Mouse (Mus musculus): Measurements from ENCODE around the gene Zfp664. TPM values are rescaled to one million over a fixed set of nuclear protein-coding genes. Genes with fewer than 3 reads are reported as not detected.

The Zfp664 gene
- 118 and 125 TPM in 2 replicates for polyA plus RNA-seq (2016; fragmentation: Nextera tagmentation; extraction: Ambion mirVana)

DNA sequence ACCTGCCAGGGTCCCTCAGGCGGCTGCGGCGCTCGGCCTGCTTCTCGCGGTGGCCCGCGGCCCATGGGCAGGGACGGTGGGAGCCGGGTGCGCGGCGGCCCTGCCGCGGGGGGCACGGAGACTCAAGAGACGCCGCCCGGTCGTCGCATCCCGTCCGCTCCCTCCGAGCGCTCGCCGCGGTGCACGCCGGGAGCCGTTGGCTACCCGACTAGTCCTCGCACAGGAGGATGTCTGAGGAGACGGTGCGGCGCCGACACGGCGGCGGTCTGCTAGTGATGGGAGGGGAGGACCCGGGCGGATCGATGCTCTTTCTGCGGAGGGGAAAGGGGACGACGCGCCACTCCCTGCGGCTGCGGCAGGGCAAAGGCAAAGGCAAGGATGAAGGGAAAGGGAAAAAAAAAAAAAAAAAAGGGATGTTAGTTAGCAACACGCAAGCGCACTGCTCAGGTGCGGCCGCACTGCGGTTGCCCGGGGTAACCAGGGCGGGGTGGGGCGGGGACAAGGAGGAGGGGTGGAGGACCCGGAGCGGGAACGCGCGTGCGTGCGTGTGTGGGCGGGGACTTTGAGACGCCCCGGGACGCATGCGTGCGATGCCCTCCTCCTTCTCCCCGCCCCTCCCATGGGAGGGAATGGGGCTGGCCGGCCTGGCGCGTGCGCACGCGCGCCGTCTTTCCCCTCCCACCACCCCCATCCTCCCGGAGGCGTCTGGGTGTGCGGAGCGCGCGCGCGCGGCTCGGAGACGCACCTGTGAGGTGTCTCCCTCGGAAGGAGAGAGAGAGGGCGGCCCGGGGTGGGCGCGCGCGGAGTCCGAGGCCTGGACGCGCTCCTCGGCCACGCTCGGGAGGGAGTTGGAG is at the start of gene Zfp664, which contains the start of gene Ccdc92:
Gene Zfp664 (plus strand): TSS at position 679 of the 854 bp plus-strand sequence.
Gene Ccdc92 (minus strand): TSS at position 412 of the 854 bp plus-strand sequence.
- H3K4me2 ChIP-seq = peak within 1 kb of the TSS; percentile 99
- peaks cover 17% of the 10 kb centered on the region for H3K36me3 ChIP-seq
- H3K27ac ChIP-seq = peak within 1 kb of the TSS; percentile 97
- H3K9ac ChIP-seq (replicated peaks) = peak within 1 kb of the TSS; percentile 97
- H3K4me3 ChIP-seq (replicated peaks) = peak within 1 kb of the TSS; percentile 99
- H3K4me1 ChIP-seq (replicated peaks) = peaks cover 18% of the 10 kb centered on the region
- WGBS = 1% methylated on average over 72 of the region's 103 CpGs
- no peaks in the 10 kb centered on the region for H3K9me3 ChIP-seq
- peak; percentile 89 for ATAC-seq (ENCODE audit: insufficient number of reproducible peaks, insufficient read depth, low FRiP score, low TSS enrichment, low read depth)
- peaks cover 27% of the 10 kb centered on the region for H3K27me3 ChIP-seq

DNA sequence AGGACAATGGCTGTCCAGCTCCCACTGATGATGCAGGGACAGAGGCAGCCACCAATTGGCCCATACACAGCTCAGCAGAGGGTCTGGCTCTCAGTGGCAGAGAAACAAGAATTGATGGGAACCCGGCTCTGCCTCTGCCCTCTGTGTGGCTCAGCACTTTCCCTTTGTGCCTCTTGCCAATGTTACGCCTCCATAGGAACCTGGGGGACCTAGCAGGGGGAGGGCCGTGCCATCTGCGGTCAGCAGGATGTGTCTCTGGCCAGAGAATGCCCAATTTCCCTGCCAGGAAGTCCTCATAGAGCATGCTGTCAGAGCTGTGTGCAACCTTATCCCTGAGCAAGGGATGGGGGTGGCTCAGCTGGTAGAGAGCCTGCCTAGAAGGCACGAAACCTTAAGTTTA is 47.7 kb upstream of the Zfp664 start:
- no peak for ATAC-seq (ENCODE audit: insufficient number of reproducible peaks, insufficient read depth, low FRiP score, low TSS enrichment, low read depth)
- no peaks in the 10 kb centered on the region for H3K36me3 ChIP-seq
- WGBS = 57% methylated on average over 5 of the region's 5 CpGs

DNA sequence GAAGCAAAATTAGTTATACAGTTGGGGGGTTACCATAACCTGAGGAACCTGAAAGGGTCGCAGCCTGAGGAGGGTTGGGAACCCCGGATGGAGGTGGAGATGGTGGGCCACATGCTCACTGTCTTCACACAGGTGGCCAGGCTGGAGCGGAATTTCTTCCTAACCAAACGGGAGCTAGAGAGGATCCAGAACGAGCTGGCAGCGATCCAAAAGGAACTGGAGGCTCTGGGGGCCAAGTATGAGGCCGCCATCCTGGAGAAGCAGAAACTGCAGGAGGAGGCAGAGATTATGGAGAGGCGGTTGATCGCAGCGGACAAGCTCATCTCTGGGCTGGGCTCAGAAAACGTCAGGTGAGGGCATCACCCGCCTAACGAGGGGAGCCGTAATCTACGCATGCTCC is 45.4 kb upstream of the Zfp664 start:
- 84% methylated on average over 15 of the region's 15 CpGs for WGBS

More for the DNA sequence above, 47.7 kb upstream of the Zfp664 start:
- Histone ChIP-seq H3K4me3 (replicated peaks) (no peak overlapping the region), H3K4me2 (no peak overlapping the region), H3K27ac (no peak overlapping the region), H3K9ac (replicated peaks) (no peak overlapping the region), H3K9me3 (peaks cover 12% of the 10 kb centered on the region), H3K4me1 (replicated peaks) (no peaks in the 10 kb centered on the region), H3K27me3 (no peaks in the 10 kb centered on the region)

DNA sequence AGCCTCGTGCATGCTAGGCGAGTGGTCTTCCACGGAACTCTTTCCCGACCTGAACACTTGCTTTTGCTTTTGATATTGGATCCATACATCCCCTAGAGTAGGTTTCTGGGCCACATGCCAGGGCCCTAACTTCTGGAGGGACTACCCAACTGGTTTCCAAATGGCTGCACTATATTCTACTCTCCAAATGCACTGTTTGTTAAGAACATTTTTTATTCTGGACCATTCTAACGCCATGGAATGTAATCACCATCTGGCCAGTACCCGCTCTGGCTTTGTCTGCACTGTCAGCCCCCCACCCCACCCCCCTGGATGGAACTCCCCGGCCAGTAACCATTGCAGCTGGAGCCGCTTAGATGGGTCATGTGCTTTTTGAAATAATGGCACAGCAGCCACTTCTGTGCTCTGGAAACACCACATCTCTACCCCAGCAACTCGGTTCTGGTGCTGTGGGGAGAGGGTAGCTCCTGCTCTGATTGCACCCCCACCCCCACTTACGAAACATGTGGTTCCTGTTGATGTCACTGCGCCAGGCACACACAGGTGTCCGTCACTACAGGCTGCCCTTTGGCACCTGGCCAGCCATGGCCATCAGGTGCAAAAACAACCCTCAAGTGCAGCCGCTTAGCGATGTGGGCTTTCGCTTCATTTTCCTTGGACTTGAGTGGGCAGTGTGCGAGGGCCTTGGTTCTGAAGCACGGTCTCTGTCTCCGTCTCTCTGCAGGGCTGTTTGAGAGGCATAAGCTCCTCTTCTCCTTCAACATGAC is 40.2 kb upstream of the Zfp664 start:
- Histone ChIP-seq H3K9ac (replicated peaks) (no peak overlapping the region), H3K36me3 (no peaks in the 10 kb centered on the region), H3K4me1 (replicated peaks) (peaks cover 10% of the 10 kb centered on the region), H3K9me3 (peaks cover 15% of the 10 kb centered on the region), H3K4me2 (0 out of 2 replicates have a peak overlapping the region, but pooled peaks have one; percentile 4), H3K27ac (peak overlapping the region; percentile 17; the same call in 1 of the 2 replicates), H3K27me3 (no peaks in the 10 kb centered on the region; the same call in 1 of the 2 replicates), H3K4me3 (replicated peaks) (no peak overlapping the region)
- peak; percentile 53; the same call in 1 of the 2 replicates for ATAC-seq (ENCODE audit: insufficient number of reproducible peaks, insufficient read depth, low FRiP score, low TSS enrichment, low read depth)
- WGBS = 74% methylated on average over 18 of the region's 18 CpGs

More for the DNA sequence above, 45.4 kb upstream of the Zfp664 start:
- ATAC-seq (ENCODE audit: insufficient number of reproducible peaks, insufficient read depth, low FRiP score, low TSS enrichment, low read depth) = no peak
- Histone ChIP-seq H3K4me2 (no peak overlapping the region), H3K27ac (no peak overlapping the region), H3K36me3 (no peaks in the 10 kb centered on the region), H3K9ac (replicated peaks) (no peak overlapping the region), H3K9me3 (peaks cover 15% of the 10 kb centered on the region), H3K4me3 (replicated peaks) (no peak overlapping the region), H3K4me1 (replicated peaks) (peaks cover 3% of the 10 kb centered on the region; the same call in 1 of the 2 replicates), H3K27me3 (no peaks in the 10 kb centered on the region; the same call in 1 of the 2 replicates)

DNA sequence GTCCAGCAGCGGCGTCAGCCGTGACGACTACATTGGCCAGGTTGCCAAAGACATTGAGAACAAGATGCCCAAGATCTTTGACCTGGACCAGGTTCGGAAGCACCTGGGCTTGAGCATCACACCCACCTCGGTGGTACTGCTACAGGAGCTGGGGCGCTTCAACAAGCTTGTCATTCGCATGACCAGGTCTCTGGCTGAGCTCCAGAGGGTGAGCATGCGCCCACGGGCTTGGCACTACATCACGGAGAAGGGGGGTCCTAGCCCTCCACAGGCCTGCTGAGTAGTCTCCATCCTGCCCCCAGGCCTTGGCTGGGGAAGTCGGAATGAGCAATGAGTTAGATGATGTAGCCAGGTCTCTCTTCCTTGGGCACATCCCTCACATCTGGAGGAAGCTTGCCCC is 32.2 kb upstream of the Zfp664 start:
- no peaks in the 10 kb centered on the region for H3K4me1 ChIP-seq (replicated peaks)
- H3K27ac ChIP-seq = no peak overlapping the region
- no peak for ATAC-seq (ENCODE audit: insufficient number of reproducible peaks, insufficient read depth, low FRiP score, low TSS enrichment, low read depth)
- H3K36me3 ChIP-seq = peaks cover 6% of the 10 kb centered on the region; the same call in 1 of the 2 replicates
- no peaks in the 10 kb centered on the region for H3K9me3 ChIP-seq
- no peak overlapping the region for H3K4me2 ChIP-seq
- no peak overlapping the region for H3K9ac ChIP-seq (replicated peaks)
- H3K4me3 ChIP-seq (replicated peaks) = no peak overlapping the region
- 93% methylated on average over 12 of the region's 12 CpGs for WGBS
- H3K27me3 ChIP-seq = no peaks in the 10 kb centered on the region

DNA sequence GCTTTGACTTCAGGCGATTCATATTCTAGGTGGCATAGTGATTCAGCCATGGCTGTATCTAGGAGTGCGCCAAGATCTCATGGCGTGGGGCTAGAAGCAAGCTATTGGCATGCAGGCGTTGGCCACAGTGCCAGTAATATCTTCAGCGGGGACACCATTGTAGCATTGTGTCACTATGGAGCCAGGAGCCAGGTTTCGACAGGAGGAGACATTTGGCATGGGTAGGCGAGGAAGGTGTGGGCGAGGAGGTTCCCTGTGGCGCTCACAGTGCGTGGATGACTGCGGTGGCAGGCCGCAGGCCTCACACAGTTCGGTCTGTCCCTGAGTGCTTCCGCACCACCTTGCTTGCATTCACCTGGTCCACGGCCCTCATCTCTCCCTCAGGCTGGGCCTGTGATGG is 27.3 kb upstream of the Zfp664 start:
- no peak overlapping the region for H3K27ac ChIP-seq
- no peak overlapping the region for H3K9ac ChIP-seq (replicated peaks)
- H3K36me3 ChIP-seq = peaks cover 15% of the 10 kb centered on the region; the same call in 1 of the 2 replicates
- ATAC-seq (ENCODE audit: insufficient number of reproducible peaks, insufficient read depth, low FRiP score, low TSS enrichment, low read depth) = no peak
- H3K4me2 ChIP-seq = no peak overlapping the region
- no peaks in the 10 kb centered on the region for H3K9me3 ChIP-seq
- no peak overlapping the region for H3K4me3 ChIP-seq (replicated peaks)
- H3K27me3 ChIP-seq = no peaks in the 10 kb centered on the region
- 93% methylated on average over 15 of the region's 15 CpGs for WGBS
- H3K4me1 ChIP-seq (replicated peaks) = no peaks in the 10 kb centered on the region

DNA sequence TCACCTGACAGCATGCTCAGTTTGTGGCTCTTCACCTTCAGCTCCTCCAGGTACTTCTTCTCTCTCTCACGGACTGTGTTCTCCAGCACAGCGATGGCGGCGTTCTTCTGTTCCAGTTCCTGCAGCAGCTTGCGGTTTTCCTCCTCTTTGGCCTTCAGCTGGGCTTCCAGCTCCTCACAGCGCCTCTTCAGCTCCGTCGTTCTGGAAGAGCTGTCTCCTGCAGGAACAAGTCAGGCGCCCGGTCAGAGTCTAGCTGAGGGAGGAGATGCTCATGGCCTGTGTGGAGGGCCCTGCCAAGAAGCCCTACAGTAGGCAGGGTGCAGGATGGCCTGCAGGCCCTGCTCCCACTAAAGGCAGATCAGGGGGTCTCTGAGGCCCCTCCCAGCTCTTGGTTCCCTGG is 26.4 kb upstream of the Zfp664 start:
- Histone ChIP-seq H3K9me3 (no peaks in the 10 kb centered on the region), H3K4me1 (replicated peaks) (no peaks in the 10 kb centered on the region), H3K9ac (replicated peaks) (no peak overlapping the region), H3K36me3 (peaks cover 15% of the 10 kb centered on the region; the same call in 1 of the 2 replicates), H3K27ac (no peak overlapping the region), H3K4me3 (replicated peaks) (no peak overlapping the region), H3K4me2 (no peak overlapping the region), H3K27me3 (no peaks in the 10 kb centered on the region)
- 92% methylated on average over 10 of the region's 10 CpGs for WGBS
- no peak for ATAC-seq (ENCODE audit: insufficient number of reproducible peaks, insufficient read depth, low FRiP score, low TSS enrichment, low read depth)

DNA sequence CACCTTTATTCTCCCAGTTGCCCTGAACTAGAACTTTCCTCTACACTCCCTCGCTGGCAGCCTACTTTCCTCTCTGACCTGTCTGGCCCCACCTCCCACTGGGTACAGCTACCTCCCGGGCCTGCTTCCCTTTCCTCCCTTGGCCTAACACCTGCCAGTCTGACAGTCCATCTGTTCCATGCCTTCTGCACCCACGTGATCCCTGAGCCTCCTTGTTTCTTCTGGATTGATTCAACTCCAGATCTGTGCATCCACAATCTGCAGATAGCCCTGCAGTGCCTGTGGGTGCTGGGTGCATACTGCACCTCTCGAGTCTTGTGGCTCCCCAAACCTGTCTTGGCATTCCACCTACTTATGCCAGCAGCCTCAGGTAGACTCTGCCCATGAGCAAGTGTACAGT is 25.9 kb upstream of the Zfp664 start:
- no peak overlapping the region for H3K27ac ChIP-seq
- no peak for ATAC-seq (ENCODE audit: insufficient number of reproducible peaks, insufficient read depth, low FRiP score, low TSS enrichment, low read depth)
- H3K27me3 ChIP-seq = no peaks in the 10 kb centered on the region
- no peak overlapping the region for H3K9ac ChIP-seq (replicated peaks)
- H3K4me2 ChIP-seq = no peak overlapping the region
- no peaks in the 10 kb centered on the region for H3K4me1 ChIP-seq (replicated peaks)
- no peaks in the 10 kb centered on the region for H3K9me3 ChIP-seq
- peaks cover 15% of the 10 kb centered on the region; the same call in 1 of the 2 replicates for H3K36me3 ChIP-seq
- no peak overlapping the region for H3K4me3 ChIP-seq (replicated peaks)
- WGBS = 74% methylated on average over 4 of the region's 4 CpGs

DNA sequence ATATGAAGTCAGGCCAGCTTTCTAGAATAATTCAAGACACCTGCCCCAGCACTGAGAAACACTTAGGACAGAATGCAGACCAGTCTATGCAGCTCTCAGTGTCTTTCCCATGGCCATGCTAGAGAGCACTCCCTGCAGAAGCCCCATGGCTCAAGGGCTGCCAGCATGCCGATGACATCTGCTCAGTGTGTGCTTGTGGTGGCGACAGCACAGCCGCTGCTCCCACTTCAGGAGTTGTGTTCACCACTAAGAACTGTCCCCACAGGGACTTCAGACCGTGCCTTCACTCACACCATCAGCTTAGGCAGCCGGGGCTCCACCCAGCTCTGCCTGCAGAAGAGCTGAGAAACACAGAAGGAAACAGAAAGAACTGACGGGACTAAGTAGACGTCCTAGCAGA is 22.3 kb upstream of the Zfp664 start:
- 77% methylated on average over 7 of the region's 7 CpGs for WGBS
- Histone ChIP-seq H3K4me1 (replicated peaks) (no peaks in the 10 kb centered on the region; the same call in 1 of the 2 replicates), H3K27ac (no peak overlapping the region), H3K4me3 (replicated peaks) (no peak overlapping the region), H3K27me3 (no peaks in the 10 kb centered on the region), H3K4me2 (no peak overlapping the region), H3K9ac (replicated peaks) (no peak overlapping the region), H3K9me3 (no peaks in the 10 kb centered on the region), H3K36me3 (peaks cover 10% of the 10 kb centered on the region; the same call in 1 of the 2 replicates)
- no peak; the same call in 1 of the 2 replicates for ATAC-seq (ENCODE audit: insufficient number of reproducible peaks, insufficient read depth, low FRiP score, low TSS enrichment, low read depth)

DNA sequence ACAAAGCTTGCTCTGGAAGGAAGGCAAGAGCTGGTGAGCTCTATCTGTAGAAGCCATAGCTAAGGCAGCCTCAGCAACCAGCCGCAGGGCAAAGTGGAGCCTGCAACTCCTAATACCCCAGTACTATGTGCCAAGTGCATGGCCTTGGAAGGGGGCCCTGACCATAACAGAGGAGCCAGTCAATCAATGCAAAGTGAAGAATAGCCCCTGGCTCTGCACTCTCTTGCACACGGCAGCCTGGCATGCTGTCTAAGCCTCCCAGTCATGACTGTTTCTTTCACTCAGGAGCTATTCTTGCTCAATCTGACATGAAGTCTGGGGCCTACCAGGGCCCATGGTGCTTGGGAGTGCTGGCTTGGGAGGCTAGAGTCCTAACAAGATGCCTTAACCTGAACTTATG is 21.8 kb upstream of the Zfp664 start:
- Histone ChIP-seq H3K4me3 (replicated peaks) (no peak overlapping the region), H3K27ac (no peak overlapping the region), H3K4me1 (replicated peaks) (no peaks in the 10 kb centered on the region; the same call in 1 of the 2 replicates), H3K9me3 (no peaks in the 10 kb centered on the region), H3K4me2 (no peak overlapping the region), H3K9ac (replicated peaks) (no peak overlapping the region), H3K27me3 (no peaks in the 10 kb centered on the region), H3K36me3 (peaks cover 5% of the 10 kb centered on the region; the same call in 1 of the 2 replicates)
- ATAC-seq (ENCODE audit: insufficient number of reproducible peaks, insufficient read depth, low FRiP score, low TSS enrichment, low read depth) = no peak
- 89% methylated on average over 2 of the region's 2 CpGs for WGBS

DNA sequence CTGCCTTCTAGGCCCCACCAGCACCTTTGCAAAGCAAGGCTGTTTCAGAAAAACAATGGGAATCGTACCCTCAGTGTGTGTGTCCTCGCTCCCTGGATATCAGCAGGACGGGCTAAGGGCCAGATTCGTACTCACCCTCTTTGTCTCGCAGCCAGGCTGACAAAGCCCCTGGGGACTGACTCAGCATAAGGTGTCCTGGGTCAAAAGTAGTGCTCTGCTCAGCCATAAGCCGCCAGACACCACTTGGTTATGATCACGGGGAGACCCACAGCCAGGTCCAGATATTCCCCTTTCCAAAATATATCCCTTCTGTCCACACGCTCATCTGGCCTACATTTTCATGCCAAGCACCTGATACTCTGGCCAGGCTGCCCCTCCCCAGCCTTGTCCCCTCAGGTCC is 19.1 kb upstream of the Zfp664 start:
- Histone ChIP-seq H3K4me1 (replicated peaks) (peaks cover 13% of the 10 kb centered on the region), H3K9ac (replicated peaks) (no peak overlapping the region), H3K4me3 (replicated peaks) (no peak overlapping the region), H3K36me3 (no peaks in the 10 kb centered on the region), H3K9me3 (no peaks in the 10 kb centered on the region), H3K4me2 (no peak overlapping the region), H3K27ac (no peak overlapping the region), H3K27me3 (no peaks in the 10 kb centered on the region)
- 83% methylated on average over 8 of the region's 8 CpGs for WGBS
- no peak for ATAC-seq (ENCODE audit: insufficient number of reproducible peaks, insufficient read depth, low FRiP score, low TSS enrichment, low read depth)
